Mouse (Mus musculus): Measurements from ENCODE around the gene Pithd1.
"Not testable (repeated sequence)": the region's sequence is repeated elsewhere in the genome, so short reads cannot be mapped to it uniquely, and the experiment has no call there.

Pithd1 gene

GRCm38 (mm10) chr4:135986301-135986942 is 642 bp downstream of the Pithd1 start:
- in situ Hi-C loops (cut with MboI) = no loop called here

DNA sequence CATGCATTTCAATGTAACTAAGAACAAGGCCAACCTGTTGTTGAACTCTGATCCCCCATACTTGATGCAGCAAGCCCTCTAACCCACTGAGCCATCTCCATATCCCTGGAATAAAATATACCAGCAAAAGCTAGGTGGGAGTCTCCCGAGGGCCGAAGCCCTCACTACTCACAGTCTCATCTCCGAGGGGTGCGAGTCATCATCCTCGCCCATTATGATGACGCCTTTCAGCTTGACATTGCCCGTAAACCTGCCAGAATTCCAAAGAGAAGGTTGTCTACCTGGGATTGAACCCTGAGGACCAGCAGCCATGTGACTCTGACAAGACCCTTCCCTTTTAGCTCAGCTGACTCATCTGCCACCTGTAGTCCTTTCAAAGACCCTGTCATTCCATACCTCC is 1.3 kb downstream of the Pithd1 start:
- in situ Hi-C loops (cut with MboI) = no loop called here

- in situ Hi-C loops (cut with MboI) = no loop called here
Observed at GRCm38 (mm10) chr4:135985193-135985592, 1.9 kb downstream of the Pithd1 start.

GRCm38 (mm10) chr4:135984556-135984955 is 2.5 kb downstream of the Pithd1 start:
- in situ Hi-C loops (cut with MboI) = no loop called here

- in situ Hi-C loops (cut with MboI) = no loop called here
Observed at GRCm38 (mm10) chr4:135981524-135982063, 5.5 kb downstream of the Pithd1 start.

GRCm38 (mm10) chr4:135980223-135980622 is 6.8 kb downstream of the Pithd1 start:
- in situ Hi-C loops (cut with MboI) = not testable (repeated sequence)

GRCm38 (mm10) chr4:135976146-135976545 is 10.9 kb downstream of the Pithd1 start:
- in situ Hi-C loops (cut with MboI) = no loop called here

- in situ Hi-C loops (cut with MboI) = no loop called here
Observed at GRCm38 (mm10) chr4:135972911-135973811, 13.9 kb downstream of the Pithd1 start.

- in situ Hi-C loops (cut with MboI) = no loop called here
Observed at GRCm38 (mm10) chr4:135972556-135972906, 14.5 kb downstream of the Pithd1 start, which contains the start of gene Lypla2. TSS of gene Lypla2 (minus strand) at chr4:135972626.

- in situ Hi-C loops (cut with MboI) = no loop called here
Observed at GRCm38 (mm10) chr4:135971805-135972555, 15.1 kb downstream of the Pithd1 start.

DNA sequence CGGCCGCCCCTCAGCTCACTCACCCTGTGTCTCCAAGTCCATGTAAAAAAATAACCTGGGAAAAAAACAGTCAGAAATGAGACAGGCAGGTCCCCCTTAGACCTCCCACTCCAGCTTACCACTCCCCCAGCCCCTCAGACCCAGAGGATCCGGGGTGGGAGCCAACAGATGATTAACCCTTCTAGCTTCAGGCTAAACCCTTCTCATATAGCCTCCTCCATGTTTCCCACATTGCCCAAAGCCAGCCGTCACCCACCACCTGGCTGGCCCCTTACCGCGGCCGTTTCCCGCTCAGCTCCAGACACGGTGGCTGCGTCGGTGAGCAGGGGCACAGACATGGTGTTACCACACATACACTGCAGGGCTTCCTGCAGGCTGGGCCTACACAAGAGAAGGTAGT is 16.5 kb downstream of the Pithd1 start:
- in situ Hi-C loops (cut with MboI) = no loop called here

- in situ Hi-C loops (cut with MboI) = no loop called here
Observed at GRCm38 (mm10) chr4:135969070-135969750, 17.9 kb downstream of the Pithd1 start.

- in situ Hi-C loops (cut with MboI) = no loop called here
Observed at GRCm38 (mm10) chr4:135968271-135968869, 18.7 kb downstream of the Pithd1 start.

DNA sequence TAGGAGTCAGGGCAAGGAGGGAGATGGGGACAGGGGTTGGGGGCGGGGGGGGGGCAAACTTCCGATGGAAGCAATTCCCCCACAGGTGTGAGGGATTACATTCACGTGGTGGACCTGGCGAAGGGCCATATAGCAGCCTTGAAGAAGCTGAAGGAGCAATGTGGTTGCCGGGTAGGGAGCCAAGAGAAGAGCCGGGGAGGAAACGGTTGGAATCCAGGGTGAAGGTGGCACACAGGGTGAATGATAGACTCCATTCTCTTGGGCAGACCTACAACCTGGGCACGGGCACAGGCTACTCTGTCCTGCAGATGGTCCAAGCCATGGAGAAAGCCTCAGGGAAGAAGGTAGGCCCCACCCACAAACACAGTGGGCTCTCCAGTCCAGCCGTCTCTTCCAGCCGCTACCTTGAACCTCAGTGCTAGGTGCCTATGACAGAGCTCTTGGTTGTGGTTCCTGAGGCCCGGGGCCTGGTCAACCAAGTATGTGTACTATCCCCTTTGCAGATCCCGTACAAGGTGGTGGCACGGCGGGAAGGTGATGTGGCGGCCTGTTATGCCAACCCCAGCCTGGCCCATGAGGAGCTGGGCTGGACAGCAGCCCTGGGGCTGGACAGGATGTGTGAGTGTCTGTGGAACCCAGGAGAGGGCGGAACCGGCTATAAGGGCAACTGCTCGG is 19.8 kb downstream of the Pithd1 start:
- in situ Hi-C loops (cut with MboI) = no loop called here

- in situ Hi-C loops (cut with MboI) = no loop called here
Observed at GRCm38 (mm10) chr4:135966283-135966682, 20.8 kb downstream of the Pithd1 start.

DNA sequence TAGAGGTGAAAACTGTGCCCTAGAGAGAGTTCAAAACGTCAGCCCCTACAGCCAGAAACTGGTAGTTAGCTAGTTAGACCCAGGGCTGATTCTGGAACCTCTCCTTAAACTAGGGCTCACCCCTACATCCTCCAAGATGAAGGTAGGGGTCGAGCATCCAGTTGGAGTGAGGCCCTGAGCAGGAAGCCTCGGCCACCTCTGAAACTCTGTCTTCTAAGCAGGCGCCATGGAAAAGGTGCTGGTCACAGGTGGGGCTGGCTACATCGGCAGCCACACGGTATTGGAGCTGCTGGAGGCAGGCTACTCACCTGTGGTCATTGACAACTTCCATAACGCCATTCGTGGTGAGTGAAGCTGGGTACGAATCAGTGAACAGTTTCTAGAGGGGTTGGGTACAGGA is 22.0 kb downstream of the Pithd1 start:
- in situ Hi-C loops (cut with MboI) = no loop called here

DNA sequence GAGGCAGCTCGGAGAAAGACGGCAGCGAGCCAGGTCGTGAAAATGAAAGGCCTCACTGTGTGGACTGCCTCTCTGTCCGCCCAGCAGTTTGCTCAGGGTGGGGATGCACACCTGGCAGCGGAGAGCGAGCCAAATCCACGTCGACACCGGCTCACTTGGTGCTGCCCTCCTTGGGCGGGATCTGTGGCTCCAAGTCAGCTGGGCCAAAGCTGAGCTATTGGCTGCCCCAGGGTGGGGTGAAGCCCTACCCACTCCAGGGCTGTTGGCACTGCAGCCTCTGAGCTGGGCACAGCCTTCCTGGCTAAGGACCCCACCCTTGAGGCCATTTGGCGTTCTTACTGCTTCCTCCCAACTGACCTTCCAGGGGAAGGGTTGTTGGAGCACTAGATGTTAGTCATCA is 22.6 kb downstream of the Pithd1 start:
- in situ Hi-C loops (cut with MboI) = no loop called here

DNA sequence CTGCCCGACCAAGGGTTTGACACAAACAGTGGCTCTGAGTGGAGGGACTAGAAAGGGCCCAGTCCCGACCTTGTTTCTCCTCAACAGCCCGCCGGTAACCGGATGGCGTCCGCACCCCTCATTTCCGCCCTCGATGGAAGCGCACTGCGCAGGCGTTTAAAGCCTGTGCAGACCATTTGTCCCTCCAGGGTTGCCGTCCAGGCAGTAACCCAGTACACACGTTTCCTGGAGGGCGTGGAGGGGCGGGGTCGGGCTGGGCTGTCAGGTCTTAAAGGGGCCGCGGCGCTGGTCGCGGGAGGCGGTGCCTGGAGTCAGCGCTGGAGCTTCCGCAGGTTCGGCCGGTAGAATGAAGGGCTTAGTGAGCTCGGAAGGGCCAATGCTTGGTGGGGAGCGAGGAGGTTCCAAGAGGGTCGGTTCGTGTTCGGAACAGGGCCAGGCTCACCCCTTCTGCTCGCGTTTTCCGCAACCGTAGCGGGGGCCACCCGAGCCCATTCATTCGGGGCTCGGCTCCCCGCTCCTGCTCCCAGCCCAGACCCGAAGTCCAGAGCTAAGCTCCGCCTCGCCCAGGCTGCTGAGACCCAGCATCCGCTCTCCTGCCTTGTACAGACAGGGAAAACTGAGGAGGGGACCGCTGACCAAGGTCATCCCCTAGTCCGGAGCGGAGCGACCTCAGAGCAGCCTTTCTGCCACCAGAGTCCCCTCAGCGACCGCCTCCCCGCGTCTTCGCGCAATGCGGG is 23.4 kb downstream of the Pithd1 start, which contains the start of gene Gale:
Gene Gale (plus strand): TSS at position 271 of the 737 bp plus-strand sequence.
- in situ Hi-C loops (cut with MboI) = no loop called here

GRCm38 (mm10) chr4:135962946-135963345 is 24.1 kb downstream of the Pithd1 start:
- in situ Hi-C loops (cut with MboI) = no loop called here

DNA sequence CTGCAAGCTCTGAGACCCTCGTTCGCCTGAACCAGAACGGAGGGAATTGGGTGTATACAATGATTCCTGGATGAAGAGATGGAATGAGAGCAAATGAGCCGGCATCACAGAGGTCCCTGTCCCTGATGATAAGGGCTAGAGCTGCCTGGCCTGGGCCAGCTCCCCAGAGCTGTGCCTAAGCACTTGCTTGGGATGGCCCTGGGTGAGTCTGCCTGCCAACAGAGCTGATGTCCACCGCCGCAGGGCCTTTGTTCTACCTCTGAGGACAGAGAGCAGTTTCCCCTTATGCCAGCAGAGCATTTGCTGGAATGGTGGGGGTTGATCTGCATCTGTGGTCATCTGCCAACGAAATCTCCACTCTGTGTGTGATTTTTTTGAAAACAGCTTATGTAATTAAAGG is 24.9 kb downstream of the Pithd1 start:
- in situ Hi-C loops (cut with MboI) = no loop called here
